Mouse (Mus musculus) embryonic facial prominence, embryonic 15.5 days (tissue): ENCODE results near the gene Ppm1n. TPM values are rescaled to one million over a fixed set of nuclear protein-coding genes. Genes with fewer than 3 reads are reported as not detected.

Source experiments
- ATAC-seq: fragments of 200-750 bp; cut with Nextera tagmentation; 2 replicates; pipeline ENCODE4 v1.8.0; 2017; ENCODE audit warnings: low read depth, moderate TSS enrichment; ENCODE audit not compliant: insufficient number of reproducible peaks, low FRiP score, low TSS enrichment
- H3K27ac ChIP-seq: fragments of 300-500 bp; sonication (generic); replicated peaks from 2 replicates; pipeline ENCODE4 v1.5.1; 2015; ENCODE audit warnings: mild to moderate bottlenecking, inconsistent platforms
- H3K27me3 ChIP-seq: fragments of 300-500 bp; sonication (generic); 2 replicates; pipeline ENCODE4 v1.6.1; 2015; ENCODE audit warnings: inconsistent platforms
- H3K36me3 ChIP-seq: fragments of 300-500 bp; sonication (generic); 2 replicates; pipeline ENCODE4 v1.6.1; 2015; ENCODE audit warnings: mild to moderate bottlenecking, inconsistent platforms
- H3K4me1 ChIP-seq: fragments of 300-500 bp; sonication (generic); 2 replicates; pipeline ENCODE4 v1.6.1; 2015; ENCODE audit warnings: inconsistent platforms
- H3K4me2 ChIP-seq: fragments of 300-500 bp; sonication (generic); replicated peaks from 2 replicates; pipeline ENCODE4 v1.6.1; 2015; ENCODE audit warnings: mild to moderate bottlenecking, inconsistent platforms
- H3K4me3 ChIP-seq: fragments of 300-500 bp; sonication (generic); replicated peaks from 2 replicates; pipeline ENCODE4 v1.5.1; 2015; ENCODE audit warnings: mild to moderate bottlenecking, inconsistent platforms
- H3K9ac ChIP-seq: fragments of 300-500 bp; sonication (generic); 2 replicates; pipeline ENCODE4 v1.6.1; 2015; ENCODE audit warnings: inconsistent platforms
- H3K9me3 ChIP-seq: fragments of 300-500 bp; sonication (generic); replicated peaks from 2 replicates; pipeline ENCODE4 v1.6.1; 2016; ENCODE audit warnings: inconsistent platforms
- WGBS: fragments of 180-500 bp; shearing (Covaris S2); methylation state at CpG from one replicate; pipeline ENCODE4 v1.1.7; 2015; 5-methylcytosine and 5-hydroxymethylcytosine counted together
- polyA plus RNA-seq: library from polyadenylated mRNA; unstranded; fragments of >200 nt; fragmentation: Nextera tagmentation; extraction: Ambion mirVana; gene quantifications from 2 replicates; pipeline ENCODE4 v1.2.1, GENCODE M21; 2015

The Ppm1n gene
- polyA plus RNA-seq, 1 experiment from 2014 or later = 0.41 TPM

GRCm38 (mm10) chr7:19240905-19241463 is 38.9 kb downstream of the Ppm1n start:
- WGBS = 81% methylated on average over 8 of the region's 8 CpGs

GRCm38 (mm10) chr7:19239986-19240385 is 39.9 kb downstream of the Ppm1n start:
- H3K9ac ChIP-seq = no peak overlapping the region
- H3K4me1 ChIP-seq = peaks cover 18% of the 10 kb centered on the region
- H3K4me2 ChIP-seq = no peak overlapping the region
- no peaks in the 10 kb centered on the region for H3K27me3 ChIP-seq
- ATAC-seq = no peak
- peak overlapping the region; percentile 60; the same call in 1 of the 2 replicates for H3K27ac ChIP-seq
- H3K4me3 ChIP-seq = no peak overlapping the region
- no peaks in the 10 kb centered on the region for H3K9me3 ChIP-seq
- WGBS = 83% methylated on average over 4 of the region's 4 CpGs
- H3K36me3 ChIP-seq = peaks cover 2% of the 10 kb centered on the region; the same call in 1 of the 2 replicates

More at GRCm38 (mm10) chr7:19240905-19241463, 38.9 kb downstream of the Ppm1n start:
- Histone ChIP-seq H3K4me1 (peaks cover 17% of the 10 kb centered on the region), H3K27me3 (no peaks in the 10 kb centered on the region), H3K4me2 (no peak overlapping the region), H3K27ac (no peak overlapping the region), H3K36me3 (peaks cover 12% of the 10 kb centered on the region; the same call in 1 of the 2 replicates), H3K9me3 (no peaks in the 10 kb centered on the region), H3K9ac (no peak overlapping the region), H3K4me3 (no peak overlapping the region)
- ATAC-seq = no peak

GRCm38 (mm10) chr7:19239423-19239822 is 40.4 kb downstream of the Ppm1n start:
- H3K4me1 ChIP-seq = peaks cover 18% of the 10 kb centered on the region
- H3K36me3 ChIP-seq = no peaks in the 10 kb centered on the region
- ATAC-seq = peak; percentile 80
- H3K27me3 ChIP-seq = no peaks in the 10 kb centered on the region
- no peak overlapping the region for H3K9ac ChIP-seq
- 0 out of 2 replicates have a peak overlapping the region, but pooled peaks have one; percentile 60 for H3K27ac ChIP-seq
- WGBS = 0% methylated on average over 1 of the region's 1 CpGs
- no peak overlapping the region for H3K4me3 ChIP-seq
- H3K9me3 ChIP-seq = no peaks in the 10 kb centered on the region
- H3K4me2 ChIP-seq = no peak overlapping the region

GRCm38 (mm10) chr7:19238344-19238743 is 41.5 kb downstream of the Ppm1n start:
- H3K27ac ChIP-seq = no peak overlapping the region
- H3K36me3 ChIP-seq = no peaks in the 10 kb centered on the region
- H3K4me2 ChIP-seq = no peak overlapping the region
- H3K4me1 ChIP-seq = peaks cover 18% of the 10 kb centered on the region
- no peak overlapping the region for H3K9ac ChIP-seq
- no peak overlapping the region for H3K4me3 ChIP-seq
- H3K27me3 ChIP-seq = no peaks in the 10 kb centered on the region
- no peaks in the 10 kb centered on the region for H3K9me3 ChIP-seq
- 91% methylated on average over 4 of the region's 4 CpGs for WGBS
- ATAC-seq = no peak

- no peak for ATAC-seq
- Histone ChIP-seq H3K4me1 (peaks cover 18% of the 10 kb centered on the region), H3K4me3 (no peak overlapping the region), H3K36me3 (peaks cover 8% of the 10 kb centered on the region; the same call in 1 of the 2 replicates), H3K27ac (no peak overlapping the region), H3K27me3 (no peaks in the 10 kb centered on the region), H3K9me3 (no peaks in the 10 kb centered on the region), H3K9ac (no peak overlapping the region), H3K4me2 (no peak overlapping the region)
- WGBS = 67% methylated on average over 2 of the region's 2 CpGs
These were observed 43.5 kb downstream of the Ppm1n start for GRCm38 (mm10) chr7:19236411-19236810.

GRCm38 (mm10) chr7:19235092-19235671 is 44.7 kb downstream of the Ppm1n start:
- Histone ChIP-seq H3K4me3 (no peak overlapping the region), H3K9me3 (no peaks in the 10 kb centered on the region), H3K27me3 (no peaks in the 10 kb centered on the region), H3K36me3 (peaks cover 8% of the 10 kb centered on the region; the same call in 1 of the 2 replicates), H3K4me2 (no peak overlapping the region), H3K4me1 (peaks cover 18% of the 10 kb centered on the region), H3K27ac (no peak overlapping the region), H3K9ac (no peak overlapping the region)
- WGBS = 88% methylated on average over 2 of the region's 2 CpGs
- ATAC-seq = no peak

GRCm38 (mm10) chr7:19234652-19235051 is 45.2 kb downstream of the Ppm1n start:
- 78% methylated on average over 5 of the region's 5 CpGs for WGBS
- H3K9me3 ChIP-seq = no peaks in the 10 kb centered on the region

GRCm38 (mm10) chr7:19231849-19232248 is 48.0 kb downstream of the Ppm1n start:
- 78% methylated on average over 3 of the region's 3 CpGs for WGBS
- Histone ChIP-seq H3K27ac (no peak overlapping the region), H3K27me3 (no peaks in the 10 kb centered on the region), H3K36me3 (peaks cover 8% of the 10 kb centered on the region; the same call in 1 of the 2 replicates), H3K9me3 (no peaks in the 10 kb centered on the region), H3K4me3 (no peak overlapping the region), H3K4me2 (no peak overlapping the region), H3K9ac (no peak overlapping the region), H3K4me1 (peaks cover 26% of the 10 kb centered on the region)
- no peak for ATAC-seq

More at GRCm38 (mm10) chr7:19234652-19235051, 45.2 kb downstream of the Ppm1n start:
- Histone ChIP-seq H3K4me1 (peaks cover 18% of the 10 kb centered on the region), H3K4me3 (no peak overlapping the region), H3K4me2 (no peak overlapping the region), H3K27ac (no peak overlapping the region), H3K27me3 (no peaks in the 10 kb centered on the region), H3K9ac (no peak overlapping the region), H3K36me3 (peaks cover 8% of the 10 kb centered on the region; the same call in 1 of the 2 replicates)
- no peak for ATAC-seq

GRCm38 (mm10) chr7:19230899-19231298 is 49.0 kb downstream of the Ppm1n start:
- ATAC-seq = no peak
- H3K9ac ChIP-seq = no peak overlapping the region

GRCm38 (mm10) chr7:19230041-19230580 is 49.8 kb downstream of the Ppm1n start:
- peaks cover 12% of the 10 kb centered on the region; the same call in 1 of the 2 replicates for H3K36me3 ChIP-seq
- H3K27me3 ChIP-seq = no peaks in the 10 kb centered on the region
- H3K4me2 ChIP-seq = no peak overlapping the region
- H3K4me3 ChIP-seq = no peak overlapping the region; the same call in 1 of the 2 replicates
- H3K9me3 ChIP-seq = no peaks in the 10 kb centered on the region
- no peak overlapping the region for H3K9ac ChIP-seq
- ATAC-seq = no peak
- no peak overlapping the region for H3K27ac ChIP-seq
- 91% methylated on average over 2 of the region's 2 CpGs for WGBS
- H3K4me1 ChIP-seq = peaks cover 21% of the 10 kb centered on the region

More at GRCm38 (mm10) chr7:19230899-19231298, 49.0 kb downstream of the Ppm1n start:
- WGBS = 89% methylated on average over 5 of the region's 5 CpGs
- H3K4me1 ChIP-seq = peaks cover 22% of the 10 kb centered on the region
- H3K4me2 ChIP-seq = no peak overlapping the region
- no peaks in the 10 kb centered on the region for H3K9me3 ChIP-seq
- no peaks in the 10 kb centered on the region for H3K27me3 ChIP-seq
- peaks cover 9% of the 10 kb centered on the region; the same call in 1 of the 2 replicates for H3K36me3 ChIP-seq
- H3K4me3 ChIP-seq = no peak overlapping the region
- no peak overlapping the region for H3K27ac ChIP-seq

GRCm38 (mm10) chr7:19229404-19229803 is 50.5 kb downstream of the Ppm1n start:
- WGBS = 41% methylated on average over 5 of the region's 5 CpGs

More at GRCm38 (mm10) chr7:19229404-19229803, 50.5 kb downstream of the Ppm1n start:
- H3K27me3 ChIP-seq = no peaks in the 10 kb centered on the region
- H3K9ac ChIP-seq = peak overlapping the region; percentile 70
- H3K36me3 ChIP-seq = peaks cover 12% of the 10 kb centered on the region; the same call in 1 of the 2 replicates
- H3K4me1 ChIP-seq = peaks cover 21% of the 10 kb centered on the region
- H3K9me3 ChIP-seq = no peaks in the 10 kb centered on the region
- H3K4me2 ChIP-seq = peak overlapping the region; percentile 81
- no peak for ATAC-seq
- H3K27ac ChIP-seq = peak overlapping the region; percentile 87
- H3K4me3 ChIP-seq = peak overlapping the region; percentile 72
